Mouse (Mus musculus): Measurements from ENCODE around the gene Pdha1. TPM values are rescaled to one million over a fixed set of nuclear protein-coding genes. Genes with fewer than 3 reads are reported as not detected.
A peak's percentile ranks its signal among the peaks of the same experiment; 100 is the strongest.

The Pdha1 gene
- polyA plus RNA-seq, 1 experiment from 2014 or later, result 81.1 TPM

GRCm38 (mm10) chrX:160135719-160136118 lies 2.5 kb downstream of the Pdha1 start:
- WGBS, result 39% methylated on average over 6 of the region's 6 CpGs

GRCm38 (mm10) chrX:160134136-160134843 lies 3.9 kb downstream of the Pdha1 start:
- peaks cover 15% of the 10 kb centered on the region for H3K36me3 ChIP-seq

More at GRCm38 (mm10) chrX:160135719-160136118, 2.5 kb downstream of the Pdha1 start:
- H3K9ac ChIP-seq (replicated peaks), result no peak overlapping the region
- ATAC-seq (ENCODE audit: insufficient number of reproducible peaks, insufficient read depth, low FRiP score, low TSS enrichment, low read depth), result no peak
- peak overlapping the region; percentile 63 for H3K4me2 ChIP-seq
- H3K4me3 ChIP-seq (replicated peaks), result peak overlapping the region; percentile 22; the same call in 1 of the 2 replicates
- peaks cover 8% of the 10 kb centered on the region; the same call in 1 of the 2 replicates for H3K36me3 ChIP-seq
- H3K4me1 ChIP-seq (replicated peaks), result no peaks in the 10 kb centered on the region
- no peak overlapping the region for H3K27ac ChIP-seq
- H3K27me3 ChIP-seq, result peaks cover 23% of the 10 kb centered on the region
- H3K9me3 ChIP-seq, result no peaks in the 10 kb centered on the region

GRCm38 (mm10) chrX:160116658-160117057 lies 21.6 kb downstream of the Pdha1 start:
- no peak overlapping the region for H3K27ac ChIP-seq
- no peak overlapping the region for H3K4me3 ChIP-seq (replicated peaks)
- no peak overlapping the region for H3K4me2 ChIP-seq
- H3K36me3 ChIP-seq, result peaks cover 11% of the 10 kb centered on the region; the same call in 1 of the 2 replicates
- no peaks in the 10 kb centered on the region for H3K9me3 ChIP-seq
- H3K27me3 ChIP-seq, result peaks cover 16% of the 10 kb centered on the region
- H3K9ac ChIP-seq (replicated peaks), result no peak overlapping the region
- ATAC-seq (ENCODE audit: insufficient number of reproducible peaks, insufficient read depth, low FRiP score, low TSS enrichment, low read depth), result peak; percentile 42; the same call in 1 of the 2 replicates
- H3K4me1 ChIP-seq (replicated peaks), result no peaks in the 10 kb centered on the region
- WGBS, result 82% methylated on average over 3 of the region's 3 CpGs

More at GRCm38 (mm10) chrX:160134136-160134843, 3.9 kb downstream of the Pdha1 start:
- H3K9ac ChIP-seq (replicated peaks), result no peak overlapping the region
- no peaks in the 10 kb centered on the region for H3K4me1 ChIP-seq (replicated peaks)
- 86% methylated on average over 11 of the region's 11 CpGs for WGBS
- H3K27ac ChIP-seq, result no peak overlapping the region
- H3K4me3 ChIP-seq (replicated peaks), result no peak overlapping the region
- no peak for ATAC-seq (ENCODE audit: insufficient number of reproducible peaks, insufficient read depth, low FRiP score, low TSS enrichment, low read depth)
- H3K9me3 ChIP-seq, result no peaks in the 10 kb centered on the region
- no peak overlapping the region for H3K4me2 ChIP-seq
- peaks cover 26% of the 10 kb centered on the region for H3K27me3 ChIP-seq

- H3K27me3 ChIP-seq, result peaks cover 16% of the 10 kb centered on the region
- no peaks in the 10 kb centered on the region for H3K9me3 ChIP-seq
- H3K4me1 ChIP-seq (replicated peaks), result no peaks in the 10 kb centered on the region
- H3K4me2 ChIP-seq, result no peak overlapping the region
- H3K4me3 ChIP-seq (replicated peaks), result no peak overlapping the region
- ATAC-seq (ENCODE audit: insufficient number of reproducible peaks, insufficient read depth, low FRiP score, low TSS enrichment, low read depth), result no peak
- no peak overlapping the region for H3K9ac ChIP-seq (replicated peaks)
- no peak overlapping the region for H3K27ac ChIP-seq
- H3K36me3 ChIP-seq, result peaks cover 11% of the 10 kb centered on the region; the same call in 1 of the 2 replicates
These were observed 22.1 kb downstream of the Pdha1 start for GRCm38 (mm10) chrX:160116074-160116473.

- 88% methylated on average over 1 of the region's 1 CpGs for WGBS
- peaks cover 14% of the 10 kb centered on the region for H3K27me3 ChIP-seq
- H3K9me3 ChIP-seq, result no peaks in the 10 kb centered on the region
- H3K27ac ChIP-seq, result no peak overlapping the region
- no peaks in the 10 kb centered on the region for H3K4me1 ChIP-seq (replicated peaks)
- no peak overlapping the region for H3K4me3 ChIP-seq (replicated peaks)
- no peak overlapping the region for H3K4me2 ChIP-seq
- ATAC-seq (ENCODE audit: insufficient number of reproducible peaks, insufficient read depth, low FRiP score, low TSS enrichment, low read depth), result no peak
- no peaks in the 10 kb centered on the region for H3K36me3 ChIP-seq
- no peak overlapping the region for H3K9ac ChIP-seq (replicated peaks)
These were observed 24.4 kb downstream of the Pdha1 start for GRCm38 (mm10) chrX:160113777-160114176.

GRCm38 (mm10) chrX:160107817-160108216 lies 30.4 kb downstream of the Pdha1 start:
- H3K9ac ChIP-seq (replicated peaks), result no peak overlapping the region
- H3K27ac ChIP-seq, result no peak overlapping the region
- no peak overlapping the region for H3K4me2 ChIP-seq
- no peak for ATAC-seq (ENCODE audit: insufficient number of reproducible peaks, insufficient read depth, low FRiP score, low TSS enrichment, low read depth)
- WGBS, result 71% methylated on average over 4 of the region's 4 CpGs
- H3K4me1 ChIP-seq (replicated peaks), result no peaks in the 10 kb centered on the region
- peaks cover 24% of the 10 kb centered on the region for H3K27me3 ChIP-seq
- H3K4me3 ChIP-seq (replicated peaks), result no peak overlapping the region
- no peaks in the 10 kb centered on the region for H3K36me3 ChIP-seq
- H3K9me3 ChIP-seq, result no peaks in the 10 kb centered on the region

- H3K27ac ChIP-seq, result no peak overlapping the region
- H3K4me1 ChIP-seq (replicated peaks), result no peaks in the 10 kb centered on the region
- H3K4me2 ChIP-seq, result no peak overlapping the region
- H3K27me3 ChIP-seq, result no peaks in the 10 kb centered on the region
- H3K4me3 ChIP-seq (replicated peaks), result no peak overlapping the region
- no peak for ATAC-seq (ENCODE audit: insufficient number of reproducible peaks, insufficient read depth, low FRiP score, low TSS enrichment, low read depth)
- no peaks in the 10 kb centered on the region for H3K9me3 ChIP-seq
- 71% methylated on average over 1 of the region's 1 CpGs for WGBS
- H3K9ac ChIP-seq (replicated peaks), result no peak overlapping the region
- no peaks in the 10 kb centered on the region for H3K36me3 ChIP-seq
These were observed 46.2 kb downstream of the Pdha1 start for GRCm38 (mm10) chrX:160091973-160092372.

Other genes with a start within 250 kb of the Pdha1 start
- 0.19 and 0.22 TPM in 2 replicates for gene Map3k15, start 150.0 kb downstream of the Pdha1 start, polyA plus RNA-seq (2016; fragmentation: Nextera tagmentation; extraction: Ambion mirVana)

Measured in limb, embryonic 12.5 days (tissue).